Comparison of ENCODE assay signal across 7 mouse cellular contexts in the genomic region with DNA sequence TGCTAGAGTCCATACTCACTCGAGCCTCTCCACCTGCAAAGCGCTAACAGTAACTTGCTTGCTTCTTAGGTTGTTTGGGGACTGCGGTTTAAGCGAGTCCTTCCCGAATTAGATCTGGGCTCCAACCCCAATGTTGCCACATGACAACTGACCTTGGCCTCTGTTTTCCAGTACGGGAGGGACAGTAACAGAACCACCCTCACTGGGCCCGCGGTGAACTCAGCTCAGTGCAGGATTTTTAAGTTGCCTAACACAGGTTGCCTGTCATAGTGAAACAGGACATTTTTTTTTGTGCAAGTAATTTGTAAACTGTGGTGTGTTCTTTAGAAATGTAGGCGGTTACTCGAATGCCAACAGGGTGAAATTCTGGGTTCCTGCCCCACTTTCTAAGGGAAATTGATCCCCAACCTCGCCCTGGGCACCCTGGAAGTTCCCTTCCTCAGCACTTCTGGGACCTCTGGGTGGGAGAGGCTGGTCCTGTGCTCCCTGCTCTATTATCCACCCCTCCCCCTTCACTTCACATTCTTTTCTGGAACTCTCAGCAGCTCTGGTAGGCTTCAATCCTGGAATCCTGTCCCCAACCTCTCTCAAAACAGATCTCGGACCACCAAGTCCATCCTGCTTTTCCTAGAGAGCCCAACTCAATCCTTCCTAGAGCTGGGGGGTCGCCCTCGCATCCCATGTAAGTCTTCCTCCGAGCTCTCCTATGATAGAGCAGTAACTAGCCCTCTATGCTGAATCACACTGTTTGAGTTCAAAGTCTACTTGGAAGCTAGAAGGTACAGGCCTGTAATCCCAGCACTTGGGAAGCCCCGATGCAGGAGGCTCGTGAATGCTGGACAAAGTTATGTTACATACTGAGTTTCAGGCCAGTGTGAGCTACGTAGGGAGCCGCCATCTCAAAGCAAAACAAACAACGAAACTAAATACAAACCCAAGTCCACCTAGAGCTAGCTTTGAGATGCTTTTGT. TPM values are rescaled to one million over a fixed set of nuclear protein-coding genes. Genes with fewer than 3 reads are reported as not detected.
DNase-seq lines count a peak whose midpoint lies in the region; TF ChIP-seq lines count a peak whose summit lies in the region.

No protein-coding gene starts in this region.

- peaks cover 37% of the 10 kb centered on the region for H3K9me3 ChIP-seq in E14TG2a.4 (ENCODE audit: low read length)

- H3K36me3 ChIP-seq in E14TG2a.4 (ENCODE audit: insufficient read depth, low read length): peaks cover 5% of the 10 kb centered on the region; the same call in 1 of the 2 replicates

- H3K27me3 ChIP-seq in E14TG2a.4 (ENCODE audit: insufficient read depth, low read length): peaks cover 14% of the 10 kb centered on the region

- DNase-seq in adrenal gland, adult 2 months: peak; percentile 89
- peak; percentile 65 for DNase-seq in heart, adult 8-10 months (ENCODE audit: low spot score)
- peak; percentile 40 for DNase-seq in kidney, postnatal 14 days
- peak; percentile 43 to 49 for DNase-seq in monocyte, adult 2 months (ENCODE audit: low read depth in 1 of 2, low spot score in 2 of 2)
- DNase-seq in cerebellum, adult 11-12 months: no peak
- DNase-seq in retina, postnatal 1 day: no peak

- no peak for TF ChIP-seq CTCF in E14TG2a.4 (conservative IDR thresholded peaks at IDR 0.05; ENCODE audit: low read length)

- H3K4me3 ChIP-seq in E14TG2a.4 (replicated peaks; ENCODE audit: low read length): peak overlapping the region; percentile 72

- peaks cover 48% of the 10 kb centered on the region for H3K4me1 ChIP-seq in E14TG2a.4 (replicated peaks; ENCODE audit: low read depth, low read length)

RNA-seq across cellular contexts. Expression of a gene that starts 46.1 kb away (rescaled TPM):
- total RNA-seq in adrenal gland, adult 2 months (2021): 100 to 1,000 TPM; 113 to 140 TPM
- 56.7 and 62.2 TPM in 2 replicates for polyA plus RNA-seq in adrenal gland, adult 2 months (2012; rRNA removed)
- 10 to 100 TPM; 87.5 to 93.5 (median 89.2) TPM for total RNA-seq in heart, adult 8-10 months (2022)

Comparison
In these comparisons a context has a peak if more than half of its experiments do, and no peak if none do; other contexts are left out.
1. DNase-seq: peak in adrenal gland, adult 2 months (single experiment), heart, adult 8-10 months (single experiment), kidney, postnatal 14 days (single experiment) and monocyte, adult 2 months (2 of 2); none in cerebellum, adult 11-12 months (single experiment) and retina, postnatal 1 day (single experiment).